8 mouse cellular contexts compared by ENCODE assay signal in genomic region chr4:119338861-119339361, GRCm38 (mm10). TPM values are rescaled to one million over a fixed set of nuclear protein-coding genes. Genes with fewer than 3 reads are reported as not detected.
DNase-seq lines count a peak whose midpoint lies in the region; ATAC-seq and TF ChIP-seq lines count a peak whose summit lies in the region.
"Had no signal": no experiment of that assay in that cellular context is flagged by ENCODE, and none has a peak within 500 bp of the region (broad histone marks: within the 10 kb centered on the region; RNA-seq: fewer than 3 reads in every experiment).

No protein-coding gene starts in this region.

- no peaks in the 10 kb centered on the region for H3K36me3 ChIP-seq in G1E (replicated peaks)
- H3K36me3 ChIP-seq in embryonic facial prominence, embryonic 12.5 days, result no peaks in the 10 kb centered on the region
- H3K36me3 ChIP-seq in hindbrain, embryonic 11.5 days (ENCODE audit: control insufficient read depth, insufficient read depth, low read length), result no peaks in the 10 kb centered on the region
- H3K36me3 ChIP-seq: liver, embryonic 15.5 days had no signal

- no peaks in the 10 kb centered on the region for H3K9me3 ChIP-seq in G1E (replicated peaks)
- no peaks in the 10 kb centered on the region for H3K9me3 ChIP-seq in embryonic facial prominence, embryonic 12.5 days
- H3K9me3 ChIP-seq in hindbrain, embryonic 11.5 days (ENCODE audit: control insufficient read depth, low read length), result no peaks in the 10 kb centered on the region
- H3K9me3 ChIP-seq: liver, embryonic 15.5 days had no signal

- H3K27ac ChIP-seq in embryonic facial prominence, embryonic 12.5 days, result no peak overlapping the region
- H3K27ac ChIP-seq in hindbrain, embryonic 11.5 days (ENCODE audit: low read depth, low read length), result no peak overlapping the region
- H3K27ac ChIP-seq: liver, embryonic 15.5 days had no signal

- peak; percentile 28 for ATAC-seq in G1E (ENCODE audit: extremely low read depth, insufficient number of reproducible peaks, low FRiP score, poor library complexity, severe bottlenecking)
- ATAC-seq in embryonic facial prominence, embryonic 12.5 days (ENCODE audit: insufficient number of reproducible peaks, insufficient read depth, low FRiP score, low TSS enrichment), result peak; percentile 74
- peak; percentile 77 for ATAC-seq in hindbrain, embryonic 11.5 days (ENCODE audit: low FRiP score)

- peaks cover 3% of the 10 kb centered on the region; the same call in 1 of the 2 replicates for H3K4me1 ChIP-seq in G1E (ENCODE audit: insufficient read depth, low read depth, low read length)
- peaks cover 2% of the 10 kb centered on the region; the same call in 1 of the 2 replicates for H3K4me1 ChIP-seq in embryonic facial prominence, embryonic 12.5 days
- H3K4me1 ChIP-seq in hindbrain, embryonic 11.5 days (replicated peaks; ENCODE audit: control insufficient read depth, insufficient read depth, low read length), result no peaks in the 10 kb centered on the region; the same call in 1 of the 2 replicates

- H3K4me3 ChIP-seq in G1E (ENCODE audit: low read depth, low read length), result no peak overlapping the region
- H3K4me3 ChIP-seq in embryonic facial prominence, embryonic 12.5 days, result no peak overlapping the region
- no peak overlapping the region for H3K4me3 ChIP-seq in hindbrain, embryonic 11.5 days (ENCODE audit: low read depth, low read length)
- H3K4me3 ChIP-seq: liver, embryonic 15.5 days had no signal

- H3K27me3 ChIP-seq in G1E (ENCODE audit: insufficient read depth, low read length), result peaks cover 21% of the 10 kb centered on the region
- no peaks in the 10 kb centered on the region for H3K27me3 ChIP-seq in embryonic facial prominence, embryonic 12.5 days
- H3K27me3 ChIP-seq in hindbrain, embryonic 11.5 days (ENCODE audit: control insufficient read depth, insufficient read depth, low read length), result no peaks in the 10 kb centered on the region
- H3K27me3 ChIP-seq: liver, embryonic 15.5 days had no signal

- 3% methylated on average over 10 of the region's 10 CpGs for WGBS in embryonic facial prominence, embryonic 12.5 days
- WGBS in hindbrain, embryonic 11.5 days, result 5% methylated on average over 10 of the region's 10 CpGs

- peak overlapping the region; percentile 31; the same call in 1 of the 2 replicates for H3K4me2 ChIP-seq in embryonic facial prominence, embryonic 12.5 days (replicated peaks)
- no peak overlapping the region for H3K4me2 ChIP-seq in hindbrain, embryonic 11.5 days (replicated peaks; ENCODE audit: low read depth, low read length)
- H3K4me2 ChIP-seq: liver, embryonic 15.5 days had no signal

- DNase-seq in G1E (ENCODE audit: low spot score), result peak; percentile 33
- peak; percentile 50 to 63 for DNase-seq in adrenal gland, postnatal 36 days
- DNase-seq in hindbrain, embryonic 11.5 days (ENCODE audit: low spot score), result peak; percentile 81
- peak; percentile 71 to 78 for DNase-seq in layer of hippocampus, postnatal 10 days (ENCODE audit: low spot score in 2 of 2)
- DNase-seq in lung, postnatal 14 days, result peak; percentile 47
- peak; percentile 73 for DNase-seq in retina, embryonic 14.5 days (ENCODE audit: low spot score)

- peak; percentile 78 for TF ChIP-seq CTCF in G1E (IDR thresholded peaks at IDR 0.05; ENCODE audit: low read depth, low read length)

- no peak overlapping the region for H3K9ac ChIP-seq in embryonic facial prominence, embryonic 12.5 days
- H3K9ac ChIP-seq in hindbrain, embryonic 11.5 days (ENCODE audit: low read depth, low read length), result peak overlapping the region; percentile 21; the same call in 1 of the 2 replicates
- H3K9ac ChIP-seq: liver, embryonic 15.5 days had no signal

RNA-seq across cellular contexts. Expression of gene Ppih, which starts 18.6 kb away (rescaled TPM):
- total RNA-seq in G1E (2014; fragmentation: Nextera tagmentation) (58.8 and 76.0 TPM in 2 replicates), G1E (2017) (171 and 181 TPM in 2 replicates)
- 2.5 and 4.5 TPM in 2 replicates for polyA plus RNA-seq in G1E (2012)
- 10 to 100 TPM; 20.0 to 20.3 TPM for total RNA-seq in adrenal gland, postnatal 36 days (2021)
- polyA plus RNA-seq in embryonic facial prominence, embryonic 12.5 days (2016; fragmentation: Nextera tagmentation; extraction: Ambion mirVana), result 120 and 125 TPM in 2 replicates
- 109 and 115 TPM in 2 replicates for polyA plus RNA-seq in hindbrain, embryonic 11.5 days (2014; fragmentation: Nextera tagmentation; extraction: Ambion mirVana)
- total RNA-seq in layer of hippocampus, postnatal 10 days (2021), result 10 to 100 TPM; 23.0 to 26.7 TPM

RNA-seq across cellular contexts. Expression of gene Ybx1, which starts 44.5 kb away (rescaled TPM):
- total RNA-seq in G1E (2014; fragmentation: Nextera tagmentation) (2,303 and 2,320 TPM in 2 replicates), G1E (2017) (1,199 and 1,332 TPM in 2 replicates)
- polyA plus RNA-seq in G1E (2012), result 2,579 and 3,487 TPM in 2 replicates
- 100 to 1,000 TPM; 639 to 803 TPM for total RNA-seq in adrenal gland, postnatal 36 days (2021)
- 1,059 and 1,113 TPM in 2 replicates for polyA plus RNA-seq in embryonic facial prominence, embryonic 12.5 days (2016; fragmentation: Nextera tagmentation; extraction: Ambion mirVana)
- 1,193 and 1,290 TPM in 2 replicates for polyA plus RNA-seq in hindbrain, embryonic 11.5 days (2014; fragmentation: Nextera tagmentation; extraction: Ambion mirVana)
- 100 to 1,000 TPM; 798 to 928 TPM for total RNA-seq in layer of hippocampus, postnatal 10 days (2021)
